Mouse (Mus musculus) left cerebral cortex, adult 11 months (tissue): ENCODE data around the gene Slc38a10.

Source experiments
- DNase-seq: peaks from one replicate; pipeline ENCODE4 v3.0.0; 2022; ENCODE audit warnings: low spot score

Slc38a10 gene

GRCm38 (mm10) chr11:120151113-120151494 lies at the start of gene Slc38a10:
TSS of gene Slc38a10 (minus strand) at chr11:120151346.
- DNase-seq, result peak; percentile 99

GRCm38 (mm10) chr11:120200621-120201020 lies 49.5 kb upstream of the Slc38a10 start:
- no peak for DNase-seq

GRCm38 (mm10) chr11:120199766-120200165 lies 48.6 kb upstream of the Slc38a10 start:
- DNase-seq, result no peak

- DNase-seq, result no peak
Measured at GRCm38 (mm10) chr11:120198831-120199230, 47.7 kb upstream of the Slc38a10 start.

- no peak for DNase-seq
Measured at GRCm38 (mm10) chr11:120190526-120191412, 39.6 kb upstream of the Slc38a10 start.

GRCm38 (mm10) chr11:120189459-120190312 lies 38.5 kb upstream of the Slc38a10 start:
- DNase-seq, result peak; percentile 98

GRCm38 (mm10) chr11:120188481-120189441 lies 37.6 kb upstream of the Slc38a10 start:
- DNase-seq, result no peak

- DNase-seq, result no peak
Measured at GRCm38 (mm10) chr11:120188102-120188480, 36.9 kb upstream of the Slc38a10 start.

GRCm38 (mm10) chr11:120187236-120188101 lies 36.3 kb upstream of the Slc38a10 start:
- no peak for DNase-seq

GRCm38 (mm10) chr11:120186821-120187235 lies 35.7 kb upstream of the Slc38a10 start:
- DNase-seq, result no peak

- DNase-seq, result no peak
Measured at GRCm38 (mm10) chr11:120186145-120186740, 35.1 kb upstream of the Slc38a10 start.

GRCm38 (mm10) chr11:120185316-120186141 lies 34.4 kb upstream of the Slc38a10 start:
- DNase-seq, result no peak

GRCm38 (mm10) chr11:120184371-120185315 lies 33.5 kb upstream of the Slc38a10 start:
- no peak for DNase-seq

GRCm38 (mm10) chr11:120183708-120184107 lies 32.6 kb upstream of the Slc38a10 start:
- no peak for DNase-seq

GRCm38 (mm10) chr11:120183180-120183579 lies 32.0 kb upstream of the Slc38a10 start:
- no peak for DNase-seq

- DNase-seq, result no peak
Measured at GRCm38 (mm10) chr11:120182396-120183030, 31.4 kb upstream of the Slc38a10 start.

- DNase-seq, result no peak
Measured at GRCm38 (mm10) chr11:120181379-120181778, 30.2 kb upstream of the Slc38a10 start.

GRCm38 (mm10) chr11:120179374-120179773 lies 28.2 kb upstream of the Slc38a10 start:
- DNase-seq, result no peak
